Mouse (Mus musculus) neural tube, embryonic 11.5 days (tissue): ENCODE measurements around the gene Bola1. TPM values are rescaled to one million over a fixed set of nuclear protein-coding genes. Genes with fewer than 3 reads are reported as not detected.
"Not testable (repeated sequence)": the region's sequence is repeated elsewhere in the genome, so short reads cannot be mapped to it uniquely, and the experiment has no call there.

ENCODE experiments used
- ATAC-seq: fragments of 200-750 bp; cut with Nextera tagmentation; 2 replicates; pipeline ENCODE4 v1.8.0; 2017; ENCODE audit warnings: moderate number of reproducible peaks, mild to moderate bottlenecking, moderate TSS enrichment, moderate library complexity; ENCODE audit not compliant: insufficient read depth, low FRiP score, low TSS enrichment
- DNase-seq: peaks from one replicate; pipeline ENCODE4 v3.0.0-alpha.2; 2015; ENCODE audit warnings: low spot score
- H3K27ac ChIP-seq: fragments of 300-500 bp; sonication (generic); 2 replicates; pipeline ENCODE4 v1.5.1; 2014; ENCODE audit warnings: low read depth, mild to moderate bottlenecking, low read length
- H3K27me3 ChIP-seq: fragments of 300-500 bp; sonication (generic); 2 replicates; pipeline ENCODE4 v1.6.1; 2014; ENCODE audit warnings: mild to moderate bottlenecking, low read length, mixed read lengths; ENCODE audit not compliant: control insufficient read depth, insufficient read depth
- H3K36me3 ChIP-seq: fragments of 300-500 bp; sonication (generic); 2 replicates; pipeline ENCODE4 v1.6.1; 2014; ENCODE audit warnings: mild to moderate bottlenecking, low read length, moderate library complexity, mixed read lengths; ENCODE audit not compliant: control insufficient read depth, insufficient read depth
- H3K4me1 ChIP-seq: fragments of 300-500 bp; sonication (generic); 2 replicates; pipeline ENCODE4 v1.6.1; 2014; ENCODE audit warnings: low read length, mixed read lengths; ENCODE audit not compliant: control insufficient read depth, insufficient read depth
- H3K4me2 ChIP-seq: fragments of 300-500 bp; sonication (generic); 2 replicates; pipeline ENCODE4 v1.6.1; 2014; ENCODE audit warnings: low read depth, mild to moderate bottlenecking, moderate library complexity
- H3K4me3 ChIP-seq: fragments of 300-500 bp; sonication (generic); 2 replicates; pipeline ENCODE4 v1.5.1; 2014; ENCODE audit warnings: low read depth, low read length
- H3K9ac ChIP-seq: fragments of 300-500 bp; sonication (generic); 2 replicates; pipeline ENCODE4 v1.6.1; 2014; ENCODE audit warnings: mild to moderate bottlenecking, low read length
- H3K9me3 ChIP-seq: fragments of 300-500 bp; sonication (generic); 2 replicates; pipeline ENCODE4 v1.6.1; 2016; ENCODE audit warnings: low read length; ENCODE audit not compliant: control insufficient read depth
- WGBS: fragments of 180-500 bp; shearing (Covaris S2); extraction: QIAGEN DNeasy Blood & Tissue Kit; methylation state at CpG from one replicate; pipeline ENCODE4 v1.1.7; 2014; 5-methylcytosine and 5-hydroxymethylcytosine counted together
- polyA plus RNA-seq: library from polyadenylated mRNA; unstranded; fragments of >200 nt; fragmentation: Nextera tagmentation; extraction: Ambion mirVana; gene quantifications from 2 replicates; pipeline ENCODE4 v1.2.1, GENCODE M21; 2014

Bola1 gene
- polyA plus RNA-seq, 1 experiment from 2014 or later, result 70.4 TPM

GRCm38 (mm10) chr3:96222774-96223173, 3.3 kb upstream of the Bola1 start:
- DNase-seq (no peak), ATAC-seq (no peak)
- Histone ChIP-seq H3K4me3 (no peak overlapping the region), H3K36me3 (no peaks in the 10 kb centered on the region), H3K4me2 (peak overlapping the region; percentile 14; the same call in 1 of the 2 replicates), H3K9ac (no peak overlapping the region), H3K9me3 (no peaks in the 10 kb centered on the region), H3K4me1 (peaks cover 20% of the 10 kb centered on the region), H3K27me3 (no peaks in the 10 kb centered on the region), H3K27ac (no peak overlapping the region)
- WGBS, result 95% methylated on average over 4 of the region's 4 CpGs

- WGBS, result 26% methylated on average over 9 of the region's 9 CpGs
- peak overlapping the region; percentile 71 for H3K9ac ChIP-seq
- H3K27me3 ChIP-seq, result no peaks in the 10 kb centered on the region
- peak overlapping the region; percentile 61 for H3K4me2 ChIP-seq
- DNase-seq (no peak), ATAC-seq (no peak)
- H3K27ac ChIP-seq, result peak overlapping the region; percentile 97
- H3K36me3 ChIP-seq, result no peaks in the 10 kb centered on the region
- H3K4me3 ChIP-seq, result peak overlapping the region; percentile 47
- H3K4me1 ChIP-seq, result peaks cover 20% of the 10 kb centered on the region
- H3K9me3 ChIP-seq, result no peaks in the 10 kb centered on the region
Observed at GRCm38 (mm10) chr3:96221640-96222038, 2.1 kb upstream of the Bola1 start.

GRCm38 (mm10) chr3:96220765-96221639, 1.5 kb upstream of the Bola1 start, which contains the start of the genes Hist2h2ac and Hist2h2be:
Gene Hist2h2ac, minus strand, starts transcription at chr3:96220880.
Gene Hist2h2be, plus strand, starts transcription at chr3:96221119.
- H3K27me3 ChIP-seq, result no peaks in the 10 kb centered on the region

GRCm38 (mm10) chr3:96220131-96220764, 739 bp upstream of the Bola1 start:
- Histone ChIP-seq H3K27ac (peak overlapping the region; percentile 97), H3K4me2 (peak overlapping the region; percentile 61), H3K4me3 (peak overlapping the region; percentile 47), H3K9ac (peak overlapping the region; percentile 71), H3K4me1 (peaks cover 20% of the 10 kb centered on the region)
- peak; percentile 25 for ATAC-seq
- not testable (repeated sequence) for H3K27me3 ChIP-seq, DNase-seq, H3K9me3 ChIP-seq, H3K36me3 ChIP-seq
- WGBS, result 0% methylated on average over 35 of the region's 47 CpGs

More at GRCm38 (mm10) chr3:96220765-96221639, 1.5 kb upstream of the Bola1 start, which contains the start of the genes Hist2h2ac and Hist2h2be:
- under 1% methylated on average over 43 of the region's 43 CpGs for WGBS
- Histone ChIP-seq H3K27ac (peak within 1 kb of the TSS; percentile 97), H3K4me1 (peaks cover 20% of the 10 kb centered on the region), H3K9me3 (no peaks in the 10 kb centered on the region), H3K4me2 (peak within 1 kb of the TSS; percentile 61), H3K36me3 (no peaks in the 10 kb centered on the region), H3K9ac (peak within 1 kb of the TSS; percentile 71), H3K4me3 (peak within 1 kb of the TSS; percentile 47)
- DNase-seq (peak; percentile 83), ATAC-seq (peak; percentile 79)

- no peaks in the 10 kb centered on the region for H3K36me3 ChIP-seq
- peak overlapping the region; percentile 47 for H3K4me3 ChIP-seq
- H3K4me1 ChIP-seq, result peaks cover 20% of the 10 kb centered on the region
- DNase-seq (peak; percentile 55), ATAC-seq (peak; percentile 13)
- H3K9me3 ChIP-seq, result no peaks in the 10 kb centered on the region
- no peaks in the 10 kb centered on the region for H3K27me3 ChIP-seq
- peak overlapping the region; percentile 61 for H3K4me2 ChIP-seq
- under 1% methylated on average over 12 of the region's 12 CpGs for WGBS
- H3K9ac ChIP-seq, result peak overlapping the region; percentile 71
- H3K27ac ChIP-seq, result peak overlapping the region; percentile 97
Observed at GRCm38 (mm10) chr3:96219191-96219641, 293 bp downstream of the Bola1 start.

DNA sequence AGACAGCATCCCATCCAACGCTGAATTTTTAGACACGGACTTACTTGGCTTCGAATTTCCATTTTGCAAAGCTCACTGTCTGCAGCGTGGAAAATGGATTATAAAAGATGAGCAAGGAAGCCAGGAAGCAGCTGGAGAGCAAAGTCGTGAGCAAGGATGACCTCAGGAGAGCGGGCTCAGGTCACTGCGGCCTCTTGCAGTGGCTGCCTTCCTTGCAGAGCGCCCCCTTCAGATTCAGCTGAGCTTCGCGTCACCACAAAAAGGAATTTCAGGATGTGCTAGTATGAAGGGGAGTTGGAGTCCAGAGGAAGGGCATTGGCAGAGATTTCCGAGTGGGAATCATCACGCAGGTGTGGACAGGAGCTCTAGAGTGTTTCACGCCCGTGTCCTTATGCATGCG, 10.3 kb downstream of the Bola1 start:
- no peak overlapping the region for H3K27ac ChIP-seq
- ATAC-seq, result no peak
- H3K9me3 ChIP-seq, result no peaks in the 10 kb centered on the region
- H3K9ac ChIP-seq, result no peak overlapping the region
- 28% methylated on average over 15 of the region's 15 CpGs for WGBS
- H3K4me2 ChIP-seq, result no peak overlapping the region
- H3K4me3 ChIP-seq, result no peak overlapping the region
- no peaks in the 10 kb centered on the region for H3K27me3 ChIP-seq
- H3K36me3 ChIP-seq, result no peaks in the 10 kb centered on the region
- no peaks in the 10 kb centered on the region for H3K4me1 ChIP-seq
- DNase-seq, result no peak

GRCm38 (mm10) chr3:96207819-96208218, 11.7 kb downstream of the Bola1 start:
- Histone ChIP-seq H3K27ac (no peak overlapping the region), H3K4me2 (no peak overlapping the region), H3K9me3 (no peaks in the 10 kb centered on the region), H3K4me1 (no peaks in the 10 kb centered on the region), H3K4me3 (no peak overlapping the region), H3K9ac (no peak overlapping the region), H3K36me3 (no peaks in the 10 kb centered on the region), H3K27me3 (no peaks in the 10 kb centered on the region)
- 89% methylated on average over 3 of the region's 3 CpGs for WGBS
- no peak for DNase-seq
- ATAC-seq, result no peak

DNA sequence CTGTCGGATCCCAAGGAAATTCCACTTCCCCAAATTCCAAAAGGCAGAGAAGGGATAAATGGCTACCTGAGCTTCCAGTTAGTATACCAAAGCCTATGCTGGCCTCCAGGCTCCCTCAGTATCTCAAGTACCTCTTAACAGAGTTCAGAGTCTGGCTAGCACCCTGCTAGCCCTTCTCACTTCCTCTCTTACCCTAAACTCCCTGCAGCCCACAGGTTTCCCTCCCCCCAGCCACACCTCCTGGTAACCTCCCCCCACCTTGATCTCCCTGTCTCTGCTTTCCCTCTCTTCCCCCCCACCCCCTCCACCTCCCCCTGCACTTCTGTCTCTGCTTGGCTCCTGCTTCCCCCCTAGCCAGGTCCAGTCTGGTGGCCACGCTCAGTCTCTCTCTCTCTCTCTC, 19.8 kb downstream of the Bola1 start:
- H3K4me3 ChIP-seq, result no peak overlapping the region
- H3K4me1 ChIP-seq, result peaks cover 5% of the 10 kb centered on the region
- no peak overlapping the region for H3K9ac ChIP-seq
- ATAC-seq, result no peak
- no peaks in the 10 kb centered on the region; the same call in 1 of the 2 replicates for H3K36me3 ChIP-seq
- H3K9me3 ChIP-seq, result no peaks in the 10 kb centered on the region
- H3K27me3 ChIP-seq, result no peaks in the 10 kb centered on the region
- no peak for DNase-seq
- no peak overlapping the region for H3K4me2 ChIP-seq
- no peak overlapping the region for H3K27ac ChIP-seq
- WGBS, result 66% methylated on average over 2 of the region's 2 CpGs
